Mouse (Mus musculus) myocyte (in vitro differentiated cells): ENCODE data around the gene Loxl4. TPM values are rescaled to one million over a fixed set of nuclear protein-coding genes. Genes with fewer than 3 reads are reported as not detected.

Experiments used
- H3K27me3 ChIP-seq: one replicate; pipeline ENCODE4 v1.6.1; 2011; ENCODE audit not compliant: control insufficient read depth, insufficient read depth, insufficient read length
- H3K36me3 ChIP-seq: one replicate; pipeline ENCODE4 v1.6.1; 2011; ENCODE audit not compliant: control insufficient read depth, insufficient read depth
- H3K4me2 ChIP-seq: one replicate; pipeline ENCODE4 v1.6.1; 2011; ENCODE audit warnings: low read depth, control low read depth
- H3K4me3 ChIP-seq: one replicate; pipeline ENCODE4 v1.5.1; 2011; ENCODE audit warnings: mild to moderate bottlenecking, control low read depth, moderate library complexity
- H3K79me2 ChIP-seq: one replicate; pipeline ENCODE4 v1.6.1; 2011; ENCODE audit not compliant: control insufficient read depth, insufficient read depth
- H3ac ChIP-seq: one replicate; pipeline ENCODE4 v1.6.1; 2011; ENCODE audit not compliant: control insufficient read depth, insufficient read length
- CEBPB ChIP-seq: IDR thresholded peaks from 2 replicates; pipeline ENCODE4 v1.6.1; 2011; ENCODE audit warnings: mild to moderate bottlenecking, moderate library complexity; ENCODE audit not compliant: poor library complexity, insufficient read depth, severe bottlenecking
- E2F4 ChIP-seq: IDR thresholded peaks from one replicate; pipeline ENCODE4 v1.6.1; 2011; ENCODE audit warnings: mild to moderate bottlenecking, control low read depth, moderate library complexity; ENCODE audit not compliant: insufficient read depth
- MAX ChIP-seq: IDR thresholded peaks from one replicate; pipeline ENCODE4 v1.6.1; 2011; ENCODE audit warnings: low read depth, mild to moderate bottlenecking, control low read depth
- MYOD1 ChIP-seq, 3 experiments: IDR thresholded peaks; one replicate each; pipeline ENCODE4 v1.6.1; 2011; ENCODE audit warnings: control low read depth in 2 of 3, low read depth in 2 of 3, mild to moderate bottlenecking in 2 of 3, moderate library complexity in 1 of 3; ENCODE audit not compliant: insufficient read length in 2 of 3, control insufficient read depth in 1 of 3
- MYOG ChIP-seq, 3 experiments: IDR thresholded peaks; one replicate each; pipeline ENCODE4 v1.6.1; 2011; ENCODE audit warnings: control low read depth in 2 of 3, low read depth in 2 of 3, mild to moderate bottlenecking in 2 of 3; ENCODE audit not compliant: insufficient read length in 2 of 3, control insufficient read depth in 1 of 3, insufficient read depth in 1 of 3
- POLR2A ChIP-seq: IDR thresholded peaks from one replicate; pipeline ENCODE4 v1.6.1; 2011; ENCODE audit warnings: low read depth, mild to moderate bottlenecking, control low read depth, moderate library complexity; ENCODE audit not compliant: insufficient read length
- POLR2AphosphoS2 ChIP-seq: IDR thresholded peaks from one replicate; pipeline ENCODE4 v1.6.1; 2011; ENCODE audit warnings: low read depth, control low read depth; ENCODE audit not compliant: insufficient read length
- REST ChIP-seq: IDR thresholded peaks from one replicate; pipeline ENCODE4 v1.6.1; 2011; ENCODE audit warnings: mild to moderate bottlenecking, control low read depth, moderate library complexity; ENCODE audit not compliant: insufficient read depth, insufficient read length
- SRF ChIP-seq: IDR thresholded peaks from one replicate; pipeline ENCODE4 v1.6.1; 2011; ENCODE audit warnings: low read depth; ENCODE audit not compliant: control insufficient read depth, insufficient read length
- TCF12 ChIP-seq: IDR thresholded peaks from one replicate; pipeline ENCODE4 v1.6.1; 2011; ENCODE audit warnings: mild to moderate bottlenecking, control low read depth; ENCODE audit not compliant: poor library complexity, insufficient read depth, severe bottlenecking
- TCF3 ChIP-seq: IDR thresholded peaks from one replicate; pipeline ENCODE4 v1.6.1; 2011; ENCODE audit warnings: low read depth, control low read depth; ENCODE audit not compliant: insufficient read length
- USF1 ChIP-seq: IDR thresholded peaks from one replicate; pipeline ENCODE4 v1.6.1; 2011; ENCODE audit warnings: low read depth, mild to moderate bottlenecking, control low read depth, moderate library complexity
- polyA plus RNA-seq: library from polyadenylated mRNA; unstranded; fragments of >200 nt; fragmentation: generic; extraction: Trizol; gene quantifications from one replicate; pipeline ENCODE4 v1.2.1, GENCODE M21; 2012; ENCODE audit warnings: missing spikeins

Loxl4 gene
- 4.9 TPM for polyA plus RNA-seq

GRCm38 (mm10) chr19:42612654-42613053 lies at the start of gene Loxl4:
TSS of gene Loxl4 (minus strand) at chr19:42612813.
- peak in 1 of 3 experiments; percentile 32 for TF ChIP-seq MYOG (IDR thresholded peaks at IDR 0.05; ENCODE audit: control insufficient read depth in 1 of 3, insufficient read depth in 1 of 3, insufficient read length in 2 of 3, low read depth in 2 of 3)
- no peak for TF ChIP-seq REST
- Histone ChIP-seq H3K27me3 (peaks cover under 1% of the 10 kb centered on the region), H3ac (no peak within 1 kb of the TSS), H3K79me2 (no peaks in the 10 kb centered on the region), H3K4me3 (peak within 1 kb of the TSS; percentile 21), H3K4me2 (peak within 1 kb of the TSS; percentile 92), H3K36me3 (no peaks in the 10 kb centered on the region)

- no peak for TF ChIP-seq TCF3
- TF ChIP-seq SRF: no peak
- TF ChIP-seq MYOD1 (IDR thresholded peaks at IDR 0.05; ENCODE audit: control insufficient read depth in 1 of 3, insufficient read length in 2 of 3, low read depth in 2 of 3): no peak
- no peak for TF ChIP-seq MYOG (IDR thresholded peaks at IDR 0.05; ENCODE audit: control insufficient read depth in 1 of 3, insufficient read depth in 1 of 3, insufficient read length in 2 of 3, low read depth in 2 of 3)
- TF ChIP-seq POLR2A: no peak
- no peak for TF ChIP-seq CEBPB
- H3K79me2 ChIP-seq: no peaks in the 10 kb centered on the region
- no peak overlapping the region for H3ac ChIP-seq
- H3K4me3 ChIP-seq: no peak overlapping the region
- H3K27me3 ChIP-seq: no peaks in the 10 kb centered on the region
- no peaks in the 10 kb centered on the region for H3K36me3 ChIP-seq
- no peak overlapping the region for H3K4me2 ChIP-seq
These were observed 49.0 kb upstream of the Loxl4 start for GRCm38 (mm10) chr19:42661430-42662164.

- Histone ChIP-seq H3K27me3 (no peaks in the 10 kb centered on the region), H3K4me3 (no peak overlapping the region), H3ac (no peak overlapping the region), H3K36me3 (no peaks in the 10 kb centered on the region), H3K79me2 (no peaks in the 10 kb centered on the region), H3K4me2 (peak overlapping the region; percentile 1)
- TF ChIP-seq E2F4: no peak
- TF ChIP-seq TCF12: no peak
- no peak for TF ChIP-seq TCF3
- TF ChIP-seq POLR2A: no peak
- no peak for TF ChIP-seq USF1
- TF ChIP-seq MYOD1 (IDR thresholded peaks at IDR 0.05; ENCODE audit: control insufficient read depth in 1 of 3, insufficient read length in 2 of 3, low read depth in 2 of 3): no peak
- TF ChIP-seq POLR2AphosphoS2: no peak
- TF ChIP-seq MYOG (IDR thresholded peaks at IDR 0.05; ENCODE audit: control insufficient read depth in 1 of 3, insufficient read depth in 1 of 3, insufficient read length in 2 of 3, low read depth in 2 of 3): no peak
- no peak for TF ChIP-seq REST
- TF ChIP-seq SRF: no peak
- no peak for TF ChIP-seq CEBPB
- no peak for TF ChIP-seq MAX
These were observed 47.6 kb upstream of the Loxl4 start for GRCm38 (mm10) chr19:42660244-42660565.

GRCm38 (mm10) chr19:42659354-42660243 lies 47.0 kb upstream of the Loxl4 start:
- H3ac ChIP-seq: no peak overlapping the region
- H3K79me2 ChIP-seq: no peaks in the 10 kb centered on the region
- no peak for TF ChIP-seq TCF12
- peak in 1 of 3 experiments; percentile 7 for TF ChIP-seq MYOD1 (IDR thresholded peaks at IDR 0.05; ENCODE audit: control insufficient read depth in 1 of 3, insufficient read length in 2 of 3, low read depth in 2 of 3)
- 0 out of 2 replicates have a peak, but pooled peaks have one; percentile 24 for TF ChIP-seq CEBPB
- TF ChIP-seq USF1: no peak
- TF ChIP-seq MAX: no peak
- peak in 1 of 3 experiments; percentile 31 for TF ChIP-seq MYOG (IDR thresholded peaks at IDR 0.05; ENCODE audit: control insufficient read depth in 1 of 3, insufficient read depth in 1 of 3, insufficient read length in 2 of 3, low read depth in 2 of 3)
- no peaks in the 10 kb centered on the region for H3K36me3 ChIP-seq
- H3K27me3 ChIP-seq: no peaks in the 10 kb centered on the region
- H3K4me3 ChIP-seq: no peak overlapping the region
- H3K4me2 ChIP-seq: peak overlapping the region; percentile 69

GRCm38 (mm10) chr19:42658435-42659135 lies 46.0 kb upstream of the Loxl4 start:
- TF ChIP-seq TCF12: no peak
- TF ChIP-seq REST: no peak
- Histone ChIP-seq H3K4me3 (no peak overlapping the region), H3K36me3 (no peaks in the 10 kb centered on the region), H3K4me2 (no peak overlapping the region), H3K27me3 (no peaks in the 10 kb centered on the region), H3ac (no peak overlapping the region), H3K79me2 (no peaks in the 10 kb centered on the region)
